Mouse (Mus musculus): Measurements from ENCODE around the gene Ppt1. TPM values are rescaled to one million over a fixed set of nuclear protein-coding genes. Genes with fewer than 3 reads are reported as not detected.

The Ppt1 gene
- total RNA-seq, 2 experiments from 2014 or later: 21.2 to 24.6 TPM

Other genes starting within 250 kb of the Ppt1 start
- not detected for gene 9530002B09Rik, start 147.0 kb upstream of the Ppt1 start, total RNA-seq (2021)
- gene Cap1, start 49.8 kb downstream of the Ppt1 start, total RNA-seq (2021): 10 to 100 TPM; 46.1 to 64.2 TPM
- 1 to 10 TPM in 1 of 2 experiments, under 1 TPM in 1; 0.36 to 1.2 TPM for gene Mfsd2a, start 124.9 kb downstream of the Ppt1 start, total RNA-seq (2021)
- gene Mycl, start 159.4 kb downstream of the Ppt1 start, total RNA-seq (2021): 1 to 10 TPM; 4.4 to 5.8 TPM
- gene Trit1, start 180.4 kb downstream of the Ppt1 start, total RNA-seq (2021): 10 to 100 TPM in 1 of 2 experiments, 1 to 10 TPM in 1; 9.1 to 11.0 TPM

Data from gastrocnemius, postnatal 10 days (tissue).